Mouse (Mus musculus): Measurements from ENCODE around the gene Notch3. TPM values are rescaled to one million over a fixed set of nuclear protein-coding genes. Genes with fewer than 3 reads are reported as not detected.
A peak's percentile ranks its signal among the peaks of the same experiment; 100 is the strongest.
"Not testable (repeated sequence)": the region's sequence is repeated elsewhere in the genome, so short reads cannot be mapped to it uniquely, and the experiment has no call there.

Gene Notch3
- total and polyA plus RNA-seq, 3 experiments: 0.08 to 0.50 TPM; not detected in 1

- no peak for DNase-seq (ENCODE audit: low read depth, low spot score)
- peak overlapping the region; percentile 72 for H3K27ac ChIP-seq (ENCODE audit: control insufficient read depth, low read depth, low read length)
- no peaks in the 10 kb centered on the region for H3K9me3 ChIP-seq (replicated peaks; ENCODE audit: insufficient read depth, low read length)
- H3K4me3 ChIP-seq (ENCODE audit: control insufficient read depth in 1 of 2, insufficient read depth in 1 of 2, low read depth in 2 of 2, low read length in 2 of 2): no peak overlapping the region
- no peaks in the 10 kb centered on the region for H3K27me3 ChIP-seq (ENCODE audit: control insufficient read depth in 1 of 2, insufficient read depth in 2 of 2, low read length in 2 of 2)
- TF ChIP-seq KAT2A (conservative IDR thresholded peaks at IDR 0.05; ENCODE audit: low read depth, low read length) (no peak), TCF12 (IDR thresholded peaks at IDR 0.05; ENCODE audit: low read depth, low read length) (0 out of 2 replicates have a peak, but pooled peaks have one; percentile 30), GATA1 (IDR thresholded peaks at IDR 0.05; ENCODE audit: low read depth, low read length) (0 out of 2 replicates have a peak, but pooled peaks have one; percentile 23), RAD21 (IDR thresholded peaks at IDR 0.05; ENCODE audit: low read depth, low read length) (no peak), TAL1 (IDR thresholded peaks at IDR 0.05; ENCODE audit: low read length) (peak; percentile 62)
- H3K9ac ChIP-seq (ENCODE audit: control insufficient read depth, low read depth, low read length, poor library complexity, severe bottlenecking): peak overlapping the region; percentile 40
- H3K4me1 ChIP-seq (ENCODE audit: control insufficient read depth in 1 of 2, insufficient read depth in 2 of 2, low read length in 2 of 2): peaks cover 1 to 16% of the 10 kb centered on the region in 2 experiments
- H3K36me3 ChIP-seq (ENCODE audit: control insufficient read depth in 1 of 2, insufficient read depth in 2 of 2, low read length in 2 of 2): peaks cover 0 to 12% of the 10 kb centered on the region in 2 experiments; a peak in 1 of 4 replicates
- no peaks in the 10 kb centered on the region for H3K79me2 ChIP-seq (ENCODE audit: control insufficient read depth, insufficient read depth, low read length, poor library complexity)
Observed at GRCm38 (mm10) chr17:32092241-32092619, 74.4 kb downstream of the Notch3 start.

DNA sequence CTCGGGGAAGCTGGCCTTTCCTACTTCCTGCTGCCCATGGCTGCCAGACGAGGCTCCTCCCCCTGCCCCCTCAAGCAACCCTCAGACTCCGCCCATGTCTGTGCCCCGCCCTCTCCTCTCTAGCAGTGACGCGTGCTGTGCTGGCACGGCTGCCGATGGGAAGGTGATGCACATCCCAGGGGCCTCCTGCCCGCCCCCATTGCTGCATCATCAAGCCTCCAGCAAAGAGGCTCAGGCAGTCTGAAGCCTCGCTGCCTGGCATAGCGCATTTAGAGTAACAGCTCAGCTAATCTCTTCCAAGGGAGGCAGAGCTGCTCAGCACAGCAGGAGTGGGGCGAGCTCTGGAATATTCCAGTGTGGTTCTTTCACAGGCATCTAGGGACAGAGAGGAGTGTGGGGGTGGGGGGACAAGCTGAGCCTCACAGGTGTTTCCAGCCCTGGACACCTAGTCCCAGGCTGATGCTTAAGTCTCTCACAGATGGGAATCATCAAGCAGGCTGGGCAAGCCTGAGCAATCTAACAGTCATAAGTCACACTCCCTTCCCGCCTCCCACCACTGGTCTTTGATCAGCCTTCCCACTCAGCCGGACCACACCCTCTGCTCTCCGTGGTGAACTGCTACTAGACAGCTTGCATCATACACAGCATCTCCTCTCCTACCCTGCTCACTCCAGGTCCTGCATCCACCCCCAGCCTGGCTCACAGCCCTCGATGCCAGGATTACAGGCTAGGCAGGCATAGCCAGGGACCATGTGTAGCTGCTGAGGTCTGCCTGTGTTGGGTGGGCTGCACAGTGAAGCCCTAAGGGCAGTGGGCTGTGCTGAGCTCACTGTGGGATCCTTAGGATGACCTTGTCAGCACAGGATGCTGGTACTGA is 75.0 kb downstream of the Notch3 start:
- Histone ChIP-seq H3K4me1 (ENCODE audit: control insufficient read depth in 1 of 2, insufficient read depth in 2 of 2, low read length in 2 of 2) (peaks cover 1 to 17% of the 10 kb centered on the region in 2 experiments), H3K9ac (ENCODE audit: control insufficient read depth, low read depth, low read length, poor library complexity, severe bottlenecking) (peak overlapping the region; percentile 70), H3K27ac (ENCODE audit: control insufficient read depth, low read depth, low read length) (peak overlapping the region; percentile 72), H3K36me3 (ENCODE audit: control insufficient read depth in 1 of 2, insufficient read depth in 2 of 2, low read length in 2 of 2) (peaks cover 0 to 13% of the 10 kb centered on the region in 2 experiments; a peak in 1 of 4 replicates), H3K4me3 (ENCODE audit: control insufficient read depth in 1 of 2, insufficient read depth in 1 of 2, low read depth in 2 of 2, low read length in 2 of 2) (peak overlapping the region; percentile 70 to 96)
- H3K79me2 ChIP-seq (ENCODE audit: control insufficient read depth, insufficient read depth, low read length, poor library complexity); H3K27me3 ChIP-seq (ENCODE audit: control insufficient read depth in 1 of 2, insufficient read depth in 2 of 2, low read length in 2 of 2); H3K9me3 ChIP-seq (replicated peaks; ENCODE audit: insufficient read depth, low read length): not testable (repeated sequence)
- TF ChIP-seq ELF1 (IDR thresholded peaks at IDR 0.05; ENCODE audit: low read depth, low read length) (peak; percentile 69; the same call in 1 of the 2 replicates), NELFE (IDR thresholded peaks at IDR 0.05; ENCODE audit: low read depth, low read length) (peak; percentile 53), ZMIZ1 (IDR thresholded peaks at IDR 0.05; ENCODE audit: low read depth, low read length) (peak; percentile 47; the same call in 1 of the 2 replicates), SIN3A (IDR thresholded peaks at IDR 0.05; ENCODE audit: low read length) (peak; percentile 7; the same call in 1 of the 2 replicates), BHLHE40 (IDR thresholded peaks at IDR 0.05; ENCODE audit: borderline replicate concordance, low read depth, low read length) (peak; percentile 67), POLR2A (IDR thresholded peaks at IDR 0.05; ENCODE audit: control insufficient read depth in 1 of 2, insufficient read depth in 1 of 2, low read depth in 1 of 2, low read length in 2 of 2, poor library complexity in 1 of 2) (peak in 1 of 2 experiments; percentile 25; a peak in 2 of 4 replicates), HCFC1 (IDR thresholded peaks at IDR 0.05; ENCODE audit: low read depth, low read length) (peak; percentile 34; the same call in 1 of the 2 replicates)
- DNase-seq (ENCODE audit: low read depth, low spot score): peak; percentile 95

GRCm38 (mm10) chr17:32091032-32091363 is 75.7 kb downstream of the Notch3 start:
- TF ChIP-seq POLR2A (IDR thresholded peaks at IDR 0.05; ENCODE audit: control insufficient read depth in 1 of 2, insufficient read depth in 1 of 2, low read depth in 1 of 2, low read length in 2 of 2, poor library complexity in 1 of 2) (peak; percentile 9 to 75; a peak in 1 of 4 replicates), MYB (IDR thresholded peaks at IDR 0.05; ENCODE audit: low read depth, low read length) (no peak), ZKSCAN1 (IDR thresholded peaks at IDR 0.05; ENCODE audit: low read depth, low read length) (no peak)
- Histone ChIP-seq H3K9ac (ENCODE audit: control insufficient read depth, low read depth, low read length, poor library complexity, severe bottlenecking) (peak overlapping the region; percentile 70), H3K27ac (ENCODE audit: control insufficient read depth, low read depth, low read length) (peak overlapping the region; percentile 61), H3K4me3 (ENCODE audit: control insufficient read depth in 1 of 2, insufficient read depth in 1 of 2, low read depth in 2 of 2, low read length in 2 of 2) (peak overlapping the region; percentile 70 to 96), H3K36me3 (ENCODE audit: control insufficient read depth in 1 of 2, insufficient read depth in 2 of 2, low read length in 2 of 2) (peaks cover 0 to 13% of the 10 kb centered on the region in 2 experiments; a peak in 1 of 4 replicates), H3K27me3 (ENCODE audit: control insufficient read depth in 1 of 2, insufficient read depth in 2 of 2, low read length in 2 of 2) (no peaks in the 10 kb centered on the region), H3K79me2 (ENCODE audit: control insufficient read depth, insufficient read depth, low read length, poor library complexity) (no peaks in the 10 kb centered on the region), H3K9me3 (replicated peaks; ENCODE audit: insufficient read depth, low read length) (no peaks in the 10 kb centered on the region), H3K4me1 (ENCODE audit: control insufficient read depth in 1 of 2, insufficient read depth in 2 of 2, low read length in 2 of 2) (peaks cover 1 to 17% of the 10 kb centered on the region in 2 experiments)
- DNase-seq (ENCODE audit: low read depth, low spot score): no peak

Data from MEL (cell line).